Mouse (Mus musculus): ENCODE data around the gene L3mbtl2.

DNA sequence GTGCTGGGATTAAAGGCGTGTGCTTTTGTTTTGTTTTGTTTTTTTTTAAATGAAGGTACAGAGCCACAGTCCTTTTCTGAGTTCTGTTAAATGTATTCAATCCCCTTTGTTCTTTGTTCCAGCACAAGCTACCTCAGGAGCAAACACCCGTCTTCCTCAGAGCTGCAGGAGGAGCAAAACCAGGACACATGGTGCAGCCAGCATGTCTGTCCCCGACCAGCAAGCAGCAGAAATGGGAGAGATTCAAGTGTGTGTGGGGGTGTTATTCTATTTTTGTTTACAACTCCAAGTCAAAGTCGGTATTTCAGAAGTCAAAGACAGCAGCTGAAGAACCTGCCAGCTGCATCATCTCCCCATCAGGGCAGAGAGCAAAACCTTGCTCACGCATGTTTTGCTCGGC, 50.1 kb downstream of the L3mbtl2 start:
- no peak for TF ChIP-seq POLR2A (IDR thresholded peaks at IDR 0.05; ENCODE audit: control insufficient read depth in 1 of 2, insufficient read depth in 1 of 2, low read depth in 1 of 2, low read length in 2 of 2, poor library complexity in 1 of 2)
- TF ChIP-seq CTCF (IDR thresholded peaks at IDR 0.05 in 2 of 3, conservative IDR thresholded peaks at IDR 0.05 in 1 of 3; ENCODE audit: control insufficient read depth in 1 of 3, insufficient read depth in 1 of 3, low read depth in 2 of 3, low read length in 3 of 3, poor library complexity in 1 of 3, severe bottlenecking in 1 of 3) = no peak
- TF ChIP-seq TCF12 (IDR thresholded peaks at IDR 0.05; ENCODE audit: low read depth, low read length) = no peak
- TF ChIP-seq USF1 (IDR thresholded peaks at IDR 0.05; ENCODE audit: low read depth, low read length) = no peak
- TF ChIP-seq TAL1 (IDR thresholded peaks at IDR 0.05; ENCODE audit: low read length) = no peak
- no peak for TF ChIP-seq EP300 (IDR thresholded peaks at IDR 0.05; ENCODE audit: low read depth in 1 of 2, low read length in 2 of 2)
